Mouse (Mus musculus): ENCODE measurements around the gene Zbtb9. TPM values are rescaled to one million over a fixed set of nuclear protein-coding genes. Genes with fewer than 3 reads are reported as not detected.
A peak's percentile ranks its signal among the peaks of the same experiment; 100 is the strongest.

The Zbtb9 gene
- total and polyA plus RNA-seq, 3 experiments: 10.7 to 13.4 TPM; not detected in 1

GRCm38 (mm10) chr17:26939973-26940300 lies 33.0 kb upstream of the Zbtb9 start:
- Histone ChIP-seq H3K27me3 (ENCODE audit: control insufficient read depth in 1 of 2, insufficient read depth in 2 of 2, low read length in 2 of 2) (no peaks in the 10 kb centered on the region), H3K9ac (ENCODE audit: control insufficient read depth, low read depth, low read length, poor library complexity, severe bottlenecking) (peak overlapping the region; percentile 85), H3K79me2 (ENCODE audit: control insufficient read depth, insufficient read depth, low read length, poor library complexity) (peaks cover 28% of the 10 kb centered on the region), H3K36me3 (ENCODE audit: control insufficient read depth in 1 of 2, insufficient read depth in 2 of 2, low read length in 2 of 2) (peaks cover 0 to 9% of the 10 kb centered on the region in 2 experiments; a peak in 2 of 4 replicates), H3K9me3 (replicated peaks; ENCODE audit: insufficient read depth, low read length) (no peaks in the 10 kb centered on the region), H3K4me1 (ENCODE audit: control insufficient read depth in 1 of 2, insufficient read depth in 2 of 2, low read length in 2 of 2) (peaks cover 2 to 14% of the 10 kb centered on the region in 2 experiments; a peak in 3 of 4 replicates), H3K27ac (ENCODE audit: control insufficient read depth, low read depth, low read length) (peak overlapping the region; percentile 92), H3K4me3 (ENCODE audit: control insufficient read depth in 1 of 2, insufficient read depth in 1 of 2, low read depth in 2 of 2, low read length in 2 of 2) (peak overlapping the region; percentile 62 to 77)
- DNase-seq (ENCODE audit: low read depth, low spot score): no peak
- TF ChIP-seq POLR2A (IDR thresholded peaks at IDR 0.05; ENCODE audit: control insufficient read depth in 1 of 2, insufficient read depth in 1 of 2, low read depth in 1 of 2, low read length in 2 of 2, poor library complexity in 1 of 2): peak in 1 of 2 experiments; percentile 67; a peak in 1 of 4 replicates
- peak; percentile 60; the same call in 1 of the 2 replicates for TF ChIP-seq ZMIZ1 (IDR thresholded peaks at IDR 0.05; ENCODE audit: low read depth, low read length)
- TF ChIP-seq TBP (IDR thresholded peaks at IDR 0.05; ENCODE audit: low read depth, low read length): 0 out of 2 replicates have a peak, but pooled peaks have one; percentile 7
- TF ChIP-seq CHD1 (IDR thresholded peaks at IDR 0.05; ENCODE audit: low read depth, low read length): 0 out of 2 replicates have a peak, but pooled peaks have one; percentile 24
- TF ChIP-seq E2F4 (IDR thresholded peaks at IDR 0.05; ENCODE audit: borderline replicate concordance, low read depth, low read length): no peak
- no peak for TF ChIP-seq MXI1 (IDR thresholded peaks at IDR 0.05; ENCODE audit: low read depth, low read length)

DNA sequence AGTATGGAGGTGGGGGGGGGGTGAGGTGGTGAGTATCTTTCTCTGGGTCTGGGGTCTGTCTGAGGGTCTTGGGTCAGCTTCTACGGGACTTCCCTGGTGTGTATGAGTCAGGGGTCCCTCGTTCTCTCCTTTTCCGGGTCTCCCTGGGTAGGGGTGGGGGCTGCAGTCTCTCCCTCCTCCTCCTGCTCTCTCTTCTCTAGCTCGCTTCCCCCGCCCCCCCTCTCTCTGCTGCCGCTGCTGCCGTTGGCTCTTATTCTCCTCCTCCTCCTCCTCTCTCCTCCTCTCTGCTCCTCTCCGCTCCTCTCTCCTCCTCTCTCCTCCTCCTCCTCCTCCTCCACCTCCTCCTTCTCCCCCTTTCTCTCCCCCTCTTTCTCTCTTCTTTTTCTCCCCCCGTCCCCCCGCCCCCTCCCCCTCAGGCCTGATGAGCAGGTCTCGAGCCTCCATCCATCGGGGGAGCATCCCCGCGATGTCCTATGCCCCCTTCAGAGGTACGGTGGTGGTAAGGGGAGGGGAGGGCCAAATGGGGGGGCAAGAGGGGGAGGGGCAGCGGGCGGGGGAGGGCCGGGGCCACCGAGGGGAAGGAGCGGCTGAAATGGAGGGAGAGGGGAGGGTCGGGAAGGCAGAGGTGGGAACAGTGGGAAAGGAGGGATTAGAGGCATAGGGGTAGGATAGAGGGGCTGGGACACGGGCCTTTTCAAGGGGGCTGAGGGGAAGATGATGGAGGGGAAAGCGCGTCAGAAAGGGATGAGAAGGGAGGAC lies 31.8 kb upstream of the Zbtb9 start, which contains the start of gene Syngap1:
Gene Syngap1 (plus strand): TSS at position 223 of the 759 bp plus-strand sequence.
- Histone ChIP-seq H3K36me3 (ENCODE audit: control insufficient read depth in 1 of 2, insufficient read depth in 2 of 2, low read length in 2 of 2) (peaks cover 0 to 9% of the 10 kb centered on the region in 2 experiments; a peak in 2 of 4 replicates), H3K9ac (ENCODE audit: control insufficient read depth, low read depth, low read length, poor library complexity, severe bottlenecking) (peak within 1 kb of the TSS; percentile 85), H3K27ac (ENCODE audit: control insufficient read depth, low read depth, low read length) (peak within 1 kb of the TSS; percentile 92), H3K4me3 (ENCODE audit: control insufficient read depth in 1 of 2, insufficient read depth in 1 of 2, low read depth in 2 of 2, low read length in 2 of 2) (peak within 1 kb of the TSS; percentile 62 to 77), H3K27me3 (ENCODE audit: control insufficient read depth in 1 of 2, insufficient read depth in 2 of 2, low read length in 2 of 2) (no peaks in the 10 kb centered on the region), H3K79me2 (ENCODE audit: control insufficient read depth, insufficient read depth, low read length, poor library complexity) (peaks cover 28% of the 10 kb centered on the region), H3K4me1 (ENCODE audit: control insufficient read depth in 1 of 2, insufficient read depth in 2 of 2, low read length in 2 of 2) (peaks cover 2 to 14% of the 10 kb centered on the region in 2 experiments; a peak in 3 of 4 replicates), H3K9me3 (replicated peaks; ENCODE audit: insufficient read depth, low read length) (no peaks in the 10 kb centered on the region)
- no peak for TF ChIP-seq USF1 (IDR thresholded peaks at IDR 0.05; ENCODE audit: low read depth, low read length)
- TF ChIP-seq EP300 (IDR thresholded peaks at IDR 0.05; ENCODE audit: low read depth in 1 of 2, low read length in 2 of 2): peak in 1 of 2 experiments; percentile 23; a peak in 1 of 4 replicates
- peak; percentile 73 for TF ChIP-seq MXI1 (IDR thresholded peaks at IDR 0.05; ENCODE audit: low read depth, low read length)
- no peak for TF ChIP-seq GABPA (IDR thresholded peaks at IDR 0.05; ENCODE audit: low read depth, low read length)
- 0 out of 2 replicates have a peak, but pooled peaks have one; percentile 11 for TF ChIP-seq ELF1 (IDR thresholded peaks at IDR 0.05; ENCODE audit: low read depth, low read length)
- peak; percentile 40; the same call in 1 of the 2 replicates for TF ChIP-seq SIN3A (IDR thresholded peaks at IDR 0.05; ENCODE audit: low read length)
- TF ChIP-seq POLR2A (IDR thresholded peaks at IDR 0.05; ENCODE audit: control insufficient read depth in 1 of 2, insufficient read depth in 1 of 2, low read depth in 1 of 2, low read length in 2 of 2, poor library complexity in 1 of 2): peak in 1 of 2 experiments; percentile 48; a peak in 1 of 4 replicates
- TF ChIP-seq POLR2AphosphoS5 (IDR thresholded peaks at IDR 0.05; ENCODE audit: borderline replicate concordance, low read depth, low read length): no peak
- TF ChIP-seq RCOR1 (IDR thresholded peaks at IDR 0.05; ENCODE audit: low read depth, low read length): no peak
- TF ChIP-seq TCF12 (IDR thresholded peaks at IDR 0.05; ENCODE audit: low read depth, low read length): peak; percentile 35
- DNase-seq (ENCODE audit: low read depth, low spot score): peak; percentile 83
